Mouse (Mus musculus) heart, adult 9 months (tissue): Measurements from ENCODE around the gene Tbpl1.

Source experiments
- DNase-seq, 2 experiments: peaks; one replicate each; pipeline ENCODE4 v3.0.0; 2022; ENCODE audit warnings: low spot score in 2 of 2

Tbpl1 gene

DNA sequence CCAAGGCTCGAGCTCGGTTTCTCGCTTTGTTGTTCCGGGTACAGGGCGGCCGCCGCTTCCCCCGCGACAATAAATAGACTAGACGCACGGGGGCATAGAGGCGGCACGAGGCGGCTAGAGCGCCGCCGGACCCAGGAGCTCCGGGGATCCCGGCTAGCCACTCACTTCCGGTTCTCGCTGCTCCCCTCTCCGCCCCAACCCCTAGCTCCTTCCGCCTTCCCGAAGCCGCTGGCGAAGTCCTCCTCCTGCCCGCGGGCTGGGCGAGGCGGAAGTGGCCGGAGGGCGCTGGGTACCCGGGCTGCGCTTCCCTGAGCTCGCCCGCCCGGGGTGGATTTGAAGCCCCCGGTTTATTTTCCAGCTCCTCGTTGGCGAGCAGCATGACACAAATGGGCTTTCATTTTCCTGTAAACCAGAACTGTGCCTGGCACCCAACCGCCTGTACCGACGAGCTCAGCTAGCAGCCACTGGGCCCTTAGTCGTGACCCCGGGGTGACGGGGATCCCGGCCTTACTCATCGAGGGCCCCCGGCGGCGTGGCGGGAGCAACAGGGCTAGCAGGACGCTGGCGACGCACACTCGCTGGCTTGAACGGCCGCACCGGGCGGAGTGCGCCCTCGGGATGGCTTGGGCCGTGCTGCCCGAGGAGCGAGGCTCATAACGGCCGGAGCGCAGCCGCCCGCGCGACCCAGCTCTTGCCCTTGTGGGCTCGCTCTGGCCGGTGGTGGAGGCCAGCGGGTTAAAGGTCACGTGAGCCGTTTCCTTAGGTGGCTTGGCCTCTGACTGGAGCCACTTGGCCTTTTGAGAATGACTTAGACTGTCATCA, at the start of gene Tbpl1:
Tbpl1 (minus strand) TSS at position 667 of the 822 bp plus-strand sequence.
- DNase-seq: peak; percentile 97 to 99

GRCm38 (mm10) chr10:22781466-22781865, 49.7 kb upstream of the Tbpl1 start:
- DNase-seq: no peak

DNA sequence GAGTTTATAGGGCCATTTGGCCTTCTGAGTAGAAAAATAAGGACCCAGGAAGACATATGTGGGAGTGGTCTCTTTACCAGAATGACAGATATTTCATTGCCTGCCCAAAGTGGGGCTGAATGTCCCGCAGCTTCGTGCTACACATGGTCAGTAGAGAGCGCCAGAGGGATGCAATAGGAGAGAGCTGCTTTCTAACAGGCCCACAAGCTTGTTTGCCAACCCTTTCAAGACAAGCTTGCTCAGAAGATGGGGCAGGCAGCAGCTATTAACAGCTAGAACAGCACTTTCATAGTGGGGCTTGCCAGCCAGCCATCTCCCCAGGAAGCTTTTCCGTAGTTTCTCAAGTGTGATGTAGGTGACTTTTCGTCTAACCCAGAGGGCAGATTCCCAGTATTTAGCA, 46.2 kb upstream of the Tbpl1 start:
- peak in 1 of 2 experiments; percentile 19 for DNase-seq

DNA sequence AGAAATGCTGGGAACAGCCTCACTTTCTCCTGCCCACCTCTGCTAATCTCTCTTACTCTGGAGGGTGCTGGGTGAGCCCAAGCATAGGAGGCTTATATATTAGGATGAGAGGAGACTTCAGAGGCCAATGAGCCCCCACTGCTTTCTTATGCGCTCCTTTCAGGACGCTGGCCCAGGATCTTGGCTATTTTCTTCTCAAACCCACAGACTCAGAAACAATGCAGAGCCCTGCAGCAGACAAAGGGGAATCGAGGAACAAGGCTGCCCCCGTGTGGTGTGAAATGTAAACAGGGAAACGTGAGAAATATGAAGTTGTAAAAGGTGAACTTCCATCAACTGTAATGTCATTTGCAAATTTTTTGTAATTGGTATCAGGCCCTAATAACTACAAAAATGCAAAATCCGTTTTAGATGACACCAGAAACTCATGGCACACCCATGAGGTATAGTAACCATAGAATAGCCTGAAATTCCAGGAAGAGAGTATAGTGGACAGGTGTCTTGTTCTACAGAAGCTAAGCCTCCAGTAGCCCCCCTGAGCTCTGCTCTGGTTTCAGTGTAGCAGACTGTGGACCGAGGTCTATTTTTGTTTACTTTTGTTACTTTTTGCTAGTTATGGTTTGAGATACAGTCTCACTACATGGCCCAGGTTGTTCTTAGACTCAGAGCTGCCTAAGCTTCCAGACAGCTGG, 44.4 kb upstream of the Tbpl1 start:
- no peak for DNase-seq

- DNase-seq: no peak
Observed at GRCm38 (mm10) chr10:22775456-22775855, 43.7 kb upstream of the Tbpl1 start.

DNA sequence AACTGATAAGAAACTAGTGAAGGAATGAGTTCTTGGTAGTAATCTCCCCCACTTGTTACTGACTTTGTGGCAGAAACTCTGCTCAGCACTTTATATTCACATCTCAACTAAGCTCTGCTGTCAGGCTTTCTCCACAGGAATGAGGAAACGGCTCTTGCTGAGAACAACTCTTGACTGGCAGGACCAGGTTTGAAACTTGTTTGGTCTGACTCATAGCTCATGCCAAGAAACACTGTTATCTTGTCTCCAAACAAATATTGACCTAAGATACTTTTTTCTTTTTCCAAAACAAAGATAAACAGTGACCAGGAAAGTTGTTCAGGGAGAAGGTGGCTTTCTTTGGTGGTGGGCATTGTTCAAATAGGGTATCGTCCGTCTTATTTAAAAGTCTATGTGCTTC, 42.9 kb upstream of the Tbpl1 start:
- DNase-seq: no peak

DNA sequence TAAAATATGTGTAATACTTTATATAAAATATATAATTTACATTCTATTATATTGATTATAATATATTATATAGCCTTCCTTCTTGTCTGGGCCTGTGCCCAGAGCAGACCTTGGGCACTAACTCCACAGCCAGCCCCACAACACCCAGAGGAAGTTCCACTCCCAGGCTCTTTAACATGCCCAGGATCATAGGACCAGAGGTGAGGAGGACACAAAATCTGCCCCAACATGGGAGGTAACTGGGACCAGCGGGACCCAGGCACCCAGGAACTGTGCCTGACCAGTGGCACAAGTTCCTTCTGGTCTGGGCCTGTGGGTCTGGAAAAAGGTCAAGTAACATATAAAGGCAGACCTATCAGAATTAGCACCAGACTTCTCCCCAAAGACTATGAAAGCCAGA, 22.5 kb upstream of the Tbpl1 start:
- no peak for DNase-seq

GRCm38 (mm10) chr10:22751175-22751682, 19.5 kb upstream of the Tbpl1 start:
- DNase-seq: no peak

- peak in 1 of 2 experiments; percentile 43 for DNase-seq
Observed at GRCm38 (mm10) chr10:22746334-22747322, 14.9 kb upstream of the Tbpl1 start.

DNA sequence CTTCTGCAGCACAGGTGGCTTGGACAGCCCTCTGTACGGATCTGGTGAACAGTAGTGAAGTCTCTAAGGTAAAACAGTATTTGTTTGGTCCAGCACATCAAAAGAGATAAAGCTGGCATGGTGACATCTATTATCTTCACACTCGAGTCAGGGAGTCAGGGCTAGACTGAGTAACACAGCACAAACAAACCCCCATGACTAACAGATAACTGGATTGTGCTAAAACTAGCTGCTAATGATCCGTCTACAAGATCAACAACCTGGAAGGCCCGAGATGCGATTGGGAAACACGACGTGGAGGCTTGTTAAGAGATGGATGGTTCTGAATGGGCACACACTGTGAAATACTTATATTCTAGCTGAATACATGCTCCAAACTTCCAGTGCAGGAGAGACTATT, 14.2 kb upstream of the Tbpl1 start:
- DNase-seq: no peak

DNA sequence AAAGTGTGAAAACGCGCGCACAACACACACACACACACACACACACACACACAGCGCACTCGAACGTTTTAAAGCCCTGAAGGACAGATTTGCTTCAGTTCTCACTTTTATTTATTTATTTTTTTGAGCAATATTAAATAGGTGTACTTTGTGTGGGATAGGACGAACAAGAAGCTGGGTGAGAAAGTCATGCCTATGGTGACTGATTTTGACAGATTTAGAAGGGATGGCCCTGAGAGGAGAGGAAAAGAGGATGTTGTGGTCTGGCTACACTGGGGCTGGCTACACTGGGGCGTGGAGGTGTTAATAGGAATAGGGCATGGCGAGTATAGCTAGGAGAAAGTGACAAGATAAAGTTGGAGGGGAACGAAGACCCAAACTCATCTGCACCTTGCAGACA, 443 bp upstream of the Tbpl1 start:
- peak in 1 of 2 experiments; percentile 23 for DNase-seq

- DNase-seq: no peak
Observed at GRCm38 (mm10) chr10:22730992-22731271, 806 bp downstream of the Tbpl1 start.

DNA sequence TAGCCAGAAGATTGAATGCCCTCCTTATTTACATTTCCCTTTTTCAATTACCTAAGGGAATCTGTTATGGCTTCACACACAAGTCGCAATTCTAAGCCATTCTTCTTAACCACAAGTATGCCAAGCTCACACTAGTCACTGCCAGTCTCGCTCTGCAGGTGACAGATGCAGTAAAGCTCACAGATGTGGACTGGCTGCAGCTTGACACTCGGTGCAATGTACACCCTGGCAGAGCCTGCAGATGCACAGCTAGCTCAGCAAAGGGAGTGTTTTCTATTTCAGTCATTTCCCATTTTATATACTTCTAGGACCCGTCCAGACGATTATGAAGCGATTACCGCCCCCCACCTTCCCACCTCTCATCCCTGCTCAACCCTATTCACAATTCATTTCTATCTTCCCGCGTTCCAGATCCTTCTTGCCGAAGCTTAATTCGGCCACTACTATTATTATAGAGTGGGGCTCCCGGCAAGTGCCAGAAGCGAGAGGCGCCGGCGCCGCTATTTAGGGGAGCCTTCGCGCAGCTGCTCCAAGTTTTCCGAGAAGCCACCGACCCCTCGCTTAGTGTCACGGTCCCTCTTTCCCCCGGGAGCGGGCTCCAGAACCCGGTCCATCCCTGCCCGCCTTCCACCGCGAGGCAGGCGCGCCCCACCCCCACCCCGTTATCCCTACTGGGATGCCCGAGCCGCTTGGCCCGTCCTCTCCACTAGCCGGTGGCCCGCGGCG, 1.3 kb downstream of the Tbpl1 start:
- no peak for DNase-seq

- no peak for DNase-seq
Observed at GRCm38 (mm10) chr10:22728257-22728656, 3.5 kb downstream of the Tbpl1 start.

DNA sequence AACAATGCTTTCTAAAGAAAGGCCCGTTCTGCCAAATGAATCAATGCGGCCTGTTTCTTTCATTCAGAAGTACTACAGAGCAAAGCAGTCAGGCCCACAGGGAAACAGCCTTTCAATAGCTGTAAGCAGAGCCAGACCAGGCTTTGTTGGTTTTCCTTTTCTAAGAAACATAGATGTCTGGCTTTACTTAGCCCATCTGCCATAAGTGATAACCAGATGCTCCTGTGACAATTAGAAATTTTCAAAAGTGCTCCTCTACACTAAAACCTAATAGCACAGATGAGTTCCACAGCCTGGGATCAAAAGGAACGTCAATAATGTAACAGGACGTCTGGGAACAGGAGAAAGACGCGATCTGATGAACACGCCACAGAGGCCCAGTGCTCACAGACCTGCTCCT, 5.4 kb downstream of the Tbpl1 start:
- DNase-seq: no peak

- DNase-seq: no peak
Observed at GRCm38 (mm10) chr10:22725166-22725565, 6.6 kb downstream of the Tbpl1 start.

DNA sequence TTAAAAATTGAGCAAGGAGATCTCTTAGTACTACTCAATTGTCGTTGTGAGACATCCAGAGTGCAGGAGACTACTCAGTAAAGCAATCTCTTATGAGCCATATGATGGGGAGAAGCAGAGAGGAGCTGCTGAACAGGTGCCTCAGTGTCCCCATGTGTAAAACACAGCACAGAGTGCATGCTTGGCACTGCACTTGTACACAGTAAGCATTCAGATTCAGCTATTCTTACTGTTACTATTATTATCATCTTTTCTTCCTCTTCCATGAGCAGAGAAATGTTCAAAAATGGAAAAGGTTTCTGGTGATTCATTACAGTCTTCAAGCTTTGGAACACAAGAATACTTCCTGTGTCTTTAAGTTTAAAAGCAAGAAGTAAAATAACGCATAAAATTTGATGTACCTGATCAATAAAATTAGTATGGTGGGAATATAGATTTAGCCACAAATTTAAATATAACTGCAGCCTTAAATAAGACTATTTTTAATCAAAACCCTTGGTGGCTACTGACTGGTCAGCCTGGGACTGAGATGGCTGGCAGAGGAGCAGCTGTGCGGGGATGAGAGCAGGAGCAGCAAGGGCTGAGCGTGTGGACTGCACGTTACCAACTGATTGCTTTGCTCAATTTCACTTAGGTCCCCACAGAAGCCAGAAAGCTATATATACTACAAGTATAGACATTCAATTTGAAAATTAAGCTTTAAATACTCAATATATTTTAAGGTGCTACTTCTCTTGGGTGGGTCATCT, 10.8 kb downstream of the Tbpl1 start:
- DNase-seq: no peak

DNA sequence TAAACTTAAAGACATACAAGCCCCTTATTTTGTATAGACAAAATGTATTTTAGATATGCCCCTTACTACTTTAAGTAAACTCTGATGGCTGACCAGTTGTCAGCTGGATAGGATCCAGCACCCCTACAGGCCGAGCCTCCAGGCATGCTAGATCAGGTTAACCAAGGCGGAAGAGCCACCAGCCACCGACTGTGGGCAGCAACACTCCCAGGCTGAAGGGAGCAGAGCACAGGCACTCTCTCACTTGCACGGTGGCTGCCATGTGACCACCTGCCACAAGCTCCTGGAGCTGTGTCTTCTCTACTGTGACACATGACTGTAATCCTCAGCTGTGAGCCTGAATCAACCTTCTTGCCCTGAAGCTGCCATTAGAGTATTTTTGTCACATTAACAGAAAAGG, 13.3 kb downstream of the Tbpl1 start:
- no peak for DNase-seq

GRCm38 (mm10) chr10:22714520-22714919, 17.2 kb downstream of the Tbpl1 start:
- peak; percentile 23 to 44 for DNase-seq

- no peak for DNase-seq
Observed at GRCm38 (mm10) chr10:22712955-22713354, 18.8 kb downstream of the Tbpl1 start.
